ENCODE assay signal across 9 mouse cellular contexts in the genomic region with DNA sequence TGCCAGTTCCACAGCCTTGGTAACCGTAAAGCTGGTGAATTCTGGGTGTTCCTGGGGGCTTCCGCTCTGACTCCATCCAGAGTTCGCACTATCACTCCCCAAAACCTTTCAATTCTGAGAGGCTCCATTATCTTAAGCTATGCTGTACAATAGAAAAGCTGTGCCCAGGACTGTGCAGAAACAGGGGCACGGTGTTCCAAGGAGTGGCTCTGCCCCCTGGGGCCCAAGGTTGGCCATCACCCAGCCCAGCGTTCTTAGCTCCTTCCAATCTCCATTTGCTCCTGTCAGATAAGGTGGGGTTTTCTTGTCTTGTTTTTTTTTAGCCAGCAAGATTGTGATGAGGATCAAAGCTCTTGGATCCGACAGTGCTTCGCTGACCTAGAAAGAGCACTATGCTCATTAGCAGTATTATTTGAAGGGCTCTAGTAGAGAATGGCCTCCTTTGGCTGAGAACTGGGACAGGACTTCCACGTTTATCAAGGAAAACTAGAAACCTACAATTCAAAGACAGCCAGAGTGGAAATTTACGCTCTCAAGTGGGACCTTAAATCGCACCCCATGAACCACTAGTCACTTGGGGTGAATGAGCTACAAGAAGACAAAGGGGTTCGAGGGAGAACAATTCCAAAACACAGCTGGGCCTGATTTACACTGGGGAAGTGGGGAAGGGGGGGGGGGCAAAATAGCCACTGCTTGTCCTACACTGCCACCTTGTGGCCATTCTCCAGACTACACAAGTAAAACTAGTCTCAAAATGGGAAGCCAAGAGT. TPM values are rescaled to one million over a fixed set of nuclear protein-coding genes. Genes with fewer than 3 reads are reported as not detected.
A peak's percentile ranks its signal among the peaks of the same experiment; 100 is the strongest.
DNase-seq lines count a peak whose midpoint lies in the region; ATAC-seq and TF ChIP-seq lines count a peak whose summit lies in the region.
"Had no signal": no experiment of that assay in that cellular context is flagged by ENCODE, and none has a peak within 500 bp of the region (broad histone marks: within the 10 kb centered on the region; RNA-seq: fewer than 3 reads in every experiment).

No protein-coding gene starts in this region.

- TF ChIP-seq CTCF in intestine, postnatal 0 days (IDR thresholded peaks at IDR 0.05; ENCODE audit: low read depth) = peak; percentile 85
- peak; percentile 41 for TF ChIP-seq CTCF in ES-Bruce4 (IDR thresholded peaks at IDR 0.05; ENCODE audit: low read depth, low read length)

- no peaks in the 10 kb centered on the region for H3K36me3 ChIP-seq in intestine, postnatal 0 days (ENCODE audit: control insufficient read depth, insufficient read depth)
- H3K36me3 ChIP-seq in intestine, embryonic 16.5 days (ENCODE audit: control insufficient read depth, insufficient read depth, low read length) = no peaks in the 10 kb centered on the region
- H3K36me3 ChIP-seq in ES-Bruce4 (ENCODE audit: control insufficient read depth, insufficient read depth, low read length, poor library complexity, severe bottlenecking) = no peaks in the 10 kb centered on the region
- no peaks in the 10 kb centered on the region for H3K36me3 ChIP-seq in midbrain, embryonic 11.5 days (ENCODE audit: control insufficient read depth, insufficient read depth, low read length)
- H3K36me3 ChIP-seq: liver, embryonic 15.5 days had no signal

- no peak overlapping the region for H3K4me3 ChIP-seq in intestine, postnatal 0 days (ENCODE audit: low read depth, low read length)
- H3K4me3 ChIP-seq in intestine, embryonic 16.5 days (ENCODE audit: low read length) = no peak overlapping the region
- no peak overlapping the region for H3K4me3 ChIP-seq in ES-Bruce4 (ENCODE audit: low read depth, low read length)
- H3K4me3 ChIP-seq in midbrain, embryonic 11.5 days (ENCODE audit: low read depth, low read length) = no peak overlapping the region
- H3K4me3 ChIP-seq: liver, embryonic 15.5 days had no signal

- no peaks in the 10 kb centered on the region for H3K4me1 ChIP-seq in intestine, postnatal 0 days (replicated peaks; ENCODE audit: control insufficient read depth, insufficient read depth, low read length)
- no peaks in the 10 kb centered on the region for H3K4me1 ChIP-seq in intestine, embryonic 16.5 days (ENCODE audit: control insufficient read depth, insufficient read depth, low read length)
- H3K4me1 ChIP-seq in ES-Bruce4 (ENCODE audit: control insufficient read depth, insufficient read depth, low read length) = no peaks in the 10 kb centered on the region
- no peaks in the 10 kb centered on the region for H3K4me1 ChIP-seq in midbrain, embryonic 11.5 days (ENCODE audit: control insufficient read depth, insufficient read depth, low read length)
- H3K4me1 ChIP-seq: liver, embryonic 15.5 days had no signal

- no peak overlapping the region for H3K27ac ChIP-seq in intestine, postnatal 0 days (ENCODE audit: low read depth, low read length)
- H3K27ac ChIP-seq in intestine, embryonic 16.5 days (ENCODE audit: low read length) = no peak overlapping the region
- H3K27ac ChIP-seq in ES-Bruce4 (ENCODE audit: insufficient read depth, low read length) = no peak overlapping the region
- no peak overlapping the region for H3K27ac ChIP-seq in midbrain, embryonic 11.5 days (ENCODE audit: low read depth, low read length)
- H3K27ac ChIP-seq: liver, embryonic 15.5 days had no signal

- no peaks in the 10 kb centered on the region for H3K9me3 ChIP-seq in intestine, postnatal 0 days (ENCODE audit: control insufficient read depth)
- H3K9me3 ChIP-seq in intestine, embryonic 16.5 days (ENCODE audit: control insufficient read depth, low read length) = no peaks in the 10 kb centered on the region
- H3K9me3 ChIP-seq in ES-Bruce4 (replicated peaks; ENCODE audit: control insufficient read depth, insufficient read depth, low read length, poor library complexity, severe bottlenecking) = no peaks in the 10 kb centered on the region
- no peaks in the 10 kb centered on the region for H3K9me3 ChIP-seq in midbrain, embryonic 11.5 days (ENCODE audit: control insufficient read depth, low read length)
- H3K9me3 ChIP-seq: liver, embryonic 15.5 days had no signal

- 51% methylated on average over 11 of the region's 11 CpGs for WGBS in intestine, postnatal 0 days
- 49% methylated on average over 11 of the region's 11 CpGs for WGBS in intestine, embryonic 16.5 days
- 56% methylated on average over 11 of the region's 11 CpGs for WGBS in midbrain, embryonic 11.5 days

- no peak for ATAC-seq in intestine, postnatal 0 days
- no peak for ATAC-seq in intestine, embryonic 16.5 days
- peak; percentile 50; the same call in 1 of the 2 replicates for ATAC-seq in midbrain, embryonic 11.5 days (ENCODE audit: low FRiP score)

- no peak overlapping the region for H3K9ac ChIP-seq in intestine, postnatal 0 days (ENCODE audit: low read depth, low read length)
- H3K9ac ChIP-seq in intestine, embryonic 16.5 days (ENCODE audit: low read depth, low read length) = no peak overlapping the region
- no peak overlapping the region for H3K9ac ChIP-seq in ES-Bruce4 (ENCODE audit: low read depth, poor library complexity, severe bottlenecking)
- H3K9ac ChIP-seq in midbrain, embryonic 11.5 days (ENCODE audit: low read length) = no peak overlapping the region
- H3K9ac ChIP-seq: liver, embryonic 15.5 days had no signal

- H3K4me2 ChIP-seq in intestine, postnatal 0 days (replicated peaks; ENCODE audit: low read depth) = no peak overlapping the region
- no peak overlapping the region for H3K4me2 ChIP-seq in intestine, embryonic 16.5 days (ENCODE audit: low read depth, low read length)
- H3K4me2 ChIP-seq in midbrain, embryonic 11.5 days = no peak overlapping the region
- H3K4me2 ChIP-seq: liver, embryonic 15.5 days had no signal

- no peaks in the 10 kb centered on the region for H3K27me3 ChIP-seq in intestine, postnatal 0 days (replicated peaks; ENCODE audit: control insufficient read depth, insufficient read depth, low read length)
- no peaks in the 10 kb centered on the region for H3K27me3 ChIP-seq in intestine, embryonic 16.5 days (replicated peaks; ENCODE audit: control insufficient read depth, insufficient read depth, low read length)
- no peaks in the 10 kb centered on the region for H3K27me3 ChIP-seq in ES-Bruce4 (ENCODE audit: control insufficient read depth, insufficient read depth, low read length, poor library complexity, severe bottlenecking)
- no peaks in the 10 kb centered on the region for H3K27me3 ChIP-seq in midbrain, embryonic 11.5 days (ENCODE audit: control insufficient read depth, insufficient read depth, low read length)
- H3K27me3 ChIP-seq: liver, embryonic 15.5 days had no signal

- DNase-seq in c-Kit-positive CD71-positive TER-119-positive erythroid progenitor cells, embryonic 14.5 days (ENCODE audit: low spot score) = peak; percentile 26
- DNase-seq in gastrocnemius, postnatal 4 days (ENCODE audit: low spot score in 2 of 2) = peak; percentile 47 to 60
- DNase-seq in layer of hippocampus, adult 9-11 months = peak; percentile 27
- peak; percentile 96 for DNase-seq in midbrain, embryonic 11.5 days (ENCODE audit: low spot score, missing footprints)
- peak; percentile 28 for DNase-seq in yolk sac, embryonic 10.5 days (ENCODE audit: low spot score)

- TF ChIP-seq POLR2A in ES-Bruce4 (IDR thresholded peaks at IDR 0.05; ENCODE audit: insufficient read depth, low read length) = no peak

- no peak for TF ChIP-seq EP300 in ES-Bruce4 (IDR thresholded peaks at IDR 0.05; ENCODE audit: insufficient read depth, low read depth, low read length)

RNA-seq across cellular contexts. Expression of a gene that starts 21.2 kb away (rescaled TPM):
- polyA plus RNA-seq in intestine, postnatal 0 days (2015; fragmentation: Nextera tagmentation; extraction: Ambion mirVana) = not detected in 2 replicates
- polyA plus RNA-seq in intestine, embryonic 16.5 days (2015; fragmentation: Nextera tagmentation; extraction: Ambion mirVana) = not detected in 2 replicates
- polyA plus RNA-seq in ES-Bruce4 (2011; ENCODE audit: insufficient read depth, insufficient read length, low read depth, missing spikeins) = not detected in 2 replicates
- total RNA-seq in gastrocnemius, postnatal 4 days (2021) = not detected
- not detected in 2 replicates for polyA plus RNA-seq in midbrain, embryonic 11.5 days (2014; fragmentation: Nextera tagmentation; extraction: Ambion mirVana)
- polyA plus RNA-seq: liver, embryonic 15.5 days had no signal

RNA-seq across cellular contexts. Expression of a gene that starts 34.9 kb away (rescaled TPM):
- polyA plus RNA-seq in intestine, postnatal 0 days (2015; fragmentation: Nextera tagmentation; extraction: Ambion mirVana) = not detected in 2 replicates
- not detected in 2 replicates for polyA plus RNA-seq in intestine, embryonic 16.5 days (2015; fragmentation: Nextera tagmentation; extraction: Ambion mirVana)
- not detected in 2 replicates for polyA plus RNA-seq in ES-Bruce4 (2011; ENCODE audit: insufficient read depth, insufficient read length, low read depth, missing spikeins)
- not detected for total RNA-seq in gastrocnemius, postnatal 4 days (2021)
- polyA plus RNA-seq in midbrain, embryonic 11.5 days (2014; fragmentation: Nextera tagmentation; extraction: Ambion mirVana) = not detected in 2 replicates
- polyA plus RNA-seq: liver, embryonic 15.5 days had no signal

RNA-seq across cellular contexts. Expression of a gene that starts 35.3 kb away (rescaled TPM):
- 2.1 and 2.6 TPM in 2 replicates for polyA plus RNA-seq in intestine, postnatal 0 days (2015; fragmentation: Nextera tagmentation; extraction: Ambion mirVana)
- 1.2 TPM in 2 replicates for polyA plus RNA-seq in intestine, embryonic 16.5 days (2015; fragmentation: Nextera tagmentation; extraction: Ambion mirVana)
- polyA plus RNA-seq in ES-Bruce4 (2011; ENCODE audit: insufficient read depth, insufficient read length, low read depth, missing spikeins) = 5.0 and 5.6 TPM in 2 replicates
- 10 to 100 TPM; 11.1 to 11.3 TPM for total RNA-seq in gastrocnemius, postnatal 4 days (2021)
- polyA plus RNA-seq in midbrain, embryonic 11.5 days (2014; fragmentation: Nextera tagmentation; extraction: Ambion mirVana) = 0.11 TPM in 1 of 2 replicates, not detected in the other

Comparison
In these comparisons a context has a peak if more than half of its experiments do, and no peak if none do; other contexts are left out.
1. DNase-seq: peak in every context shown above with its lines; median percentile 96 in midbrain, embryonic 11.5 days; 54 in gastrocnemius, postnatal 4 days; 28 in yolk sac, embryonic 10.5 days; 27 in layer of hippocampus, adult 9-11 months; 26 in c-Kit-positive CD71-positive TER-119-positive erythroid progenitor cells, embryonic 14.5 days.